Mouse (Mus musculus) 3T3-L1 (cell line): ENCODE results near the gene Eef2.
A peak's percentile ranks its signal among the peaks of the same experiment; 100 is the strongest.
"Not testable (repeated sequence)": the region's sequence is repeated elsewhere in the genome, so short reads cannot be mapped to it uniquely, and the experiment has no call there.

ENCODE experiments used
- DNase-seq: peaks from one replicate; pipeline ENCODE4 v3.0.0-alpha.2; 2015; ENCODE audit warnings: low read depth, low spot score

Gene Eef2

GRCm38 (mm10) chr10:81146296-81146695 lies 30.1 kb upstream of the Eef2 start:
- DNase-seq = peak; percentile 68

- no peak for DNase-seq
These were observed 25.2 kb upstream of the Eef2 start for GRCm38 (mm10) chr10:81151261-81151660.

- no peak for DNase-seq
These were observed 23.8 kb upstream of the Eef2 start for GRCm38 (mm10) chr10:81152609-81153008.

- DNase-seq = no peak
These were observed 22.1 kb upstream of the Eef2 start for GRCm38 (mm10) chr10:81154313-81154712.

DNA sequence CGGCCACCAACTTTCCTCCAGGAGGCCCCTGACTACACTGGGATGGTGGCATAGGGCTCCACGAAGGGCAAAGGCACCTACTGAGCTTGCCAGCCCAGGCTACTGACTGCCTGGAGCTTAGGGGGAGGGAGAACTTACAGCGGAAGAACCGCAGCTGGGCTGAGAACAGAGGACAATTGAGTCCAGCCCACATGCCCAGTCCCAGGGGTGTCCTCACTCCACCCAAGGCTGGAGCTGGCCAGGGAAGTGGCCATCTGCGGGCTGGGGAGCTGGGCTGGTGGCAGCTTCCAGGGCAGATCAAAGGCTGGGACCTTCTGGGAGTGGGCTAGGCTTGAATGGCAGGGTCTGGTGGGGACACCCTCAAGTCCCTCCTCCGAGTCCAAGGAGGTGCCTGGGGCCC lies 21.7 kb upstream of the Eef2 start:
- DNase-seq = no peak

DNA sequence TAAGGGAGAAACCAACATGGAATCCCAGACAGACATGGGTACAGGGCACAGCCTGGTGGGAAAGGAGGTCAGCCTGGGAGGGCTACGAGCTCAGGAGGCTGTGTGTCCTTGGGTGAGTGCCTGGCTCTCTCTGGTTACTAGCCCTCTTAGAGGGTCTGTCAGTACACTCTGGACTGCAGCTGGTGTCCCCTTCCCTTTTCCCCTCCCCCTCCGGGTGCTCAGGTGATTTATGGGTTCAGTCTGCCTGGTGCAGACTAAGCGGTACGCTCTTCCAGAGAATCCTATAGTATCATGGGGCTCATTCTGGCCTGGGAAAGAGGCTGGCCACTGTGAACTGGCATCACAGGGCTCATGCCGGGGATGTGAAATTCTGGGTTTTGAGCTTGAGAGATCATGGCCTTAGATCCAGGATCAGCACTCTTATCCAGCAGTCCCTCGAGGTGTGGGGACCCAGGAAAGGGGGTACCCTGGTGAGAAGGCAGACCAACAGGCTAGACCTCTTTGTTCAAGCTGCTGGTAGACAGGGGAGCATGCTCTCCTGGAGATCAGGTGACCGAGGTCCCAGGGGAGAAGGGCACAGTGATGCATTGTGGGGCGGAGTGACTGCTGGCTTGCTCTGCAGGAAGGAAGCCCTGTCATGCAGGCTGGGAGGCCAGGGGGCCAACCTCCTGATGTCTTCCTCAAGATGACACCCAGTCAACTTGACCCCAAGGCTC lies 14.7 kb upstream of the Eef2 start:
- DNase-seq = no peak

GRCm38 (mm10) chr10:81162318-81162652 lies 14.1 kb upstream of the Eef2 start:
- DNase-seq = no peak

GRCm38 (mm10) chr10:81165118-81165517 lies 11.3 kb upstream of the Eef2 start:
- no peak for DNase-seq

GRCm38 (mm10) chr10:81167200-81168086 lies 9.0 kb upstream of the Eef2 start, which contains the start of gene Pias4:
Gene Pias4, minus strand, starts transcription at chr10:81167923.
- peak; percentile 99 for DNase-seq

DNA sequence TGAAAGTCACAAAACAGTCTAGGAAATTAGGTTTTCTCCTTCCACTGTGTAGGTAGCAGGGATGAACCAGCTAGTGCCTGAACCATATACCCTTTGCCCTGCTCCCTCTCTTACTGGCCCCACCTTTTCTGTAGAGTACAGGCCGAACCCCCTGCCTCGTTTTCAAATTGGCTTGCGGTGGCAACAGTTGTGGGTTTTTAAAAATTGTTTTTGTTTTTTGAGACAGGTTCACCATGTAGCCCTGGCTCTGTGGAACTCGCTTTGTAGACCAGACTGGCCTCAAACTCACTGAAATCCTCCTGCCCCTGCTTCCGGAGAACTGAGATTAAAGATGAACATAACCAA lies 8.4 kb upstream of the Eef2 start:
- no peak for DNase-seq

GRCm38 (mm10) chr10:81168521-81169244 lies 7.7 kb upstream of the Eef2 start:
- DNase-seq = peak; percentile 74

GRCm38 (mm10) chr10:81169411-81169900 lies 7.0 kb upstream of the Eef2 start:
- not testable (repeated sequence) for DNase-seq

GRCm38 (mm10) chr10:81173132-81173531 lies 3.3 kb upstream of the Eef2 start:
- DNase-seq = peak; percentile 80

DNA sequence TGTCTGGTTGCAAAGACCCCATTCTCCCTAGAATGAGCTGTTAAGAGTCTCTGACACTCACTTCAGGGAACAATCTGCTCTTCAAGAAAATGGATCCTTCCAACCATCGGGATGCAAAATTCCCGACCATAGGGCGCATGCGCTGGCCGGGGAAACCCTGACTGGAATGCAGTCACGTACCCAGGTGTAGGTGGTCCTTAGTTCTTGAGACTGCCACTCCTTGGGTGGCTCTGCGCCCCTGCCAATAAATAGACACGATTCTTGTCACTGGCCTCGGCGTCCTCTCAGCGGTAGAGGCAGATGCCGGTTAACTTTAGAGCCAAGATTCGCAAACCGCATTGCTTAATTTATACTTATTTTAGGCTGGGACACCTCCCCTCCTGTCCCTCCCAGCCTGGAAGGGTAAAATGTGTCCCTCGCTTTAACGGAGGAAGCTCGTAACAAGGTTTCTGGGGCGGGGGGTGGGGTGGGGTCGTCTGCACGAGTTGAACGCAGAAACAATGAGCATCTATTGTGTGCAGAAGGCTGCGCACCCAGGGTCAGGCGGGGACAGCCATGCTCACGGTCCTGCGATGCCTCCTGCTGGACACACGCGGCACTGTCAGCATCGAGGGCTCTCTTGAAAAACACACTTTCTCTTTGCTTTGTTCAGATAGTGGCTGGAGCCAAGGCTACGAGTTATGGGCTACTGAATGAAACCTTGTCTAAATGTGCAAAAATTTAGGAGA lies 1.6 kb upstream of the Eef2 start:
- peak; percentile 92 for DNase-seq

DNA sequence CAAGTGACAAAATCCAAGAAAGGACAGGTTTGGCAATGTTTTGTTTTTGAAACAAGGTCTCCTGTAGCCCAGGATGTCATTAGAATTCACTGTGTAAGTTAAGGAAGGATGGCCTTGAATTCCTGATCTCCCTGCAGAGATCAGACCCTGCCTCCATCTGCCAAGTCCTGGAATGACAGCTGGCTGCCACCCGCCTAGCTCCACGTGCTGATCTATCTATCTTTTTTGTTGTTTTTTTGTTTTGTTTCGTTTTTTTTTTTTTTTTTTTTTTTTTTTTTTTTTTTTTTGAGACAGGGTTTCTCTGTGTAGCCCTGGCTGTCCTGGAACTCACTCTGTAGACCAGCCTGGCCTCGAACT lies 1.1 kb upstream of the Eef2 start:
- not testable (repeated sequence) for DNase-seq

DNA sequence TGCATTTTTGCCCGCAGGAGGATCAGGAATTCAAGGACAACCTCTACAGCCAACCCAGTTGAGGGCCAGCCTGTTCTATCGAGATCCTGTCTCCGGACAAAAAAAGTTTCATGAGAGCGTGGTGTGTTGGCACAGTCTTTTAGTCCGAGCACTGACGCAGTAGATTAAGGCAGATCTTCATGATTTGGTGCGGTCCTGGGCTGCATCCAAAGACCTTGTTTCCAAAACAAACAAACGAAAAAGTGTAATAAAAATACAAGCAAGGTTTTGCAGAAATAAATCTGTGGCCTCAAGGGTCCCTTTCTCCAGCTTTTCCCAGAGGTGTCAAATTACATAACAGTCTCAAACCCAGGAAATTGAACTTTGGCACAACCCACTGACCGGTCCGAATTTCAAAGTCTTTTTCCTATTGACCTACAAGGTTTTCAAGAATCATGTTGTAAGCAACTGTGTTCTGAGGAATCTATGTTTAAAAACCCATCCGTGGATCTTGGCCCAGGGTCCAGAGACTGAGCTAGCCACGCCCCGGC lies 430 bp upstream of the Eef2 start:
- DNase-seq = peak; percentile 83

DNA sequence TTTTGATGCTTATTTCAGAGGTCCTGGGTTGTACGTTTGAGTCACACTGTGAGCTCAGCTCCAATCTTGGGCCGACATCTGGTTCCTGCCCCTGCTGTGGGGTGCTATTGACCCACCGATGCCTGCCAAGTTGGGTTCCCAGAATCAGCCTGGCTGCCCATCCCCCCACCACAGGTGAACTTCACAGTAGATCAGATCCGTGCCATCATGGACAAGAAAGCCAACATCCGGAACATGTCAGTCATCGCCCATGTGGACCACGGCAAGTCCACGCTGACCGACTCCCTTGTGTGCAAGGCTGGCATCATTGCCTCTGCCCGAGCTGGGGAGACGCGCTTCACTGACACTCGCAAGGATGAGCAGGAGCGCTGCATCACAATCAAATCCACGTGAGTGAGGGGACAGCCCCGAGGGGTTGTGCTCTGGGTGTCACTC lies 1.1 kb downstream of the Eef2 start:
- peak; percentile 51 for DNase-seq

DNA sequence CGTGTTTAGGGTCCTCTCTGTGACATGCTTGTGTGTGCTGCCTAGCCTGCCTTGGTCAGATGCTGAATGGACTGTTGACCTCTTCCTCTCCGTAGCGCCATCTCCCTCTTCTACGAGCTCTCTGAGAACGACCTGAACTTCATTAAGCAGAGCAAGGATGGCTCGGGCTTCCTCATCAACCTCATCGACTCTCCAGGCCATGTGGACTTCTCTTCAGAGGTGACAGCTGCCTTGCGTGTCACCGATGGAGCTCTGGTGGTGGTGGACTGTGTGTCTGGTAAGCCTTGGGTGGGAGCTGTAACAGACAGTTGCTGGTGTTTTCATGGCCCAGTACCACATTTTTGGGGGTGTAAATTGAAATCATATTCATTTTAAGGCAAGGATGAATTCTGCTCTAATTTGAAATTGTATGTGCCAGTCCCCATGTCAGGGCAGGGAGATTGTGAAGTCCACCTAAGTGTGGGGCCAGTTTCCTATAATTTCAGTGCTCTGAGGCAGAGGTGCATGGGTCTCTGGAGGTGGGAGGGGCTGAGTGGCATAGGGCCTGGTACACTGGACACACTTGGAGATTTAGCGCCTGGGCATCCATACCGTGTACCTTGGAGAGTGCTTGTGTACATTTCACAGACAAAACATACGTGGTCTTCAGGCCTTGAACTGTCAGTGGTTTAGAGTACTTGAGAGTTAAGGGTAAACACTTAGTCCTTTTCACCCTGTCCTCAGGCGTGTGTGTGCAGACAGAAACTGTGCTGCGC lies 1.7 kb downstream of the Eef2 start:
- no peak for DNase-seq

- no peak for DNase-seq
These were observed 2.5 kb downstream of the Eef2 start for GRCm38 (mm10) chr10:81178927-81179326.
